Comparison of ENCODE assay signal across 9 mouse cellular contexts in the genomic region with DNA sequence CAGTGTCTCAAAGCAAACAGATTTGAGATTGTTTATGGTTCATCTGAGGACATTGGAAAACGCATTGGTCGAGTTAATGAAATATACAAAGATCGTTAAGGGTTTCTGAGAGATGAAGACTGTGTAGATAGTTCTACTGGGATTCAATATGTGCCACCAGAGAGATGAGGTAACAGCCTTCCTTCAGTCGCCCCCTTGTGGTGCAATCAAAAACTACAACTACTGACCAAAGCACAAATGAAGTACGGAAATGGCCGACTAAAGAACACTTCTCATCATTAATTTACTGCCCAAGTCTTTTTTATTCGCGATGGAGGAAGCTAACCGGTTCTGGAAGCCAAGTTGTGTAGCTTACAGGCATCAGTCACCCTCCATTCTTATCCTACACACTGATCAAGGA.
DNase-seq lines count a peak whose midpoint lies in the region; ATAC-seq lines count a peak whose summit lies in the region.
"Had no signal": no experiment of that assay in that cellular context is flagged by ENCODE, and none has a peak within 500 bp of the region (broad histone marks: within the 10 kb centered on the region; RNA-seq: fewer than 3 reads in every experiment).

No protein-coding gene starts in this region.

- H3K4me1 ChIP-seq in kidney, embryonic 15.5 days, result no peaks in the 10 kb centered on the region
- H3K4me1 ChIP-seq: embryonic facial prominence, embryonic 15.5 days had no signal

- H3K9me3 ChIP-seq in kidney, embryonic 15.5 days (replicated peaks), result no peaks in the 10 kb centered on the region
- H3K9me3 ChIP-seq: embryonic facial prominence, embryonic 15.5 days had no signal

- H3K27ac ChIP-seq in kidney, embryonic 15.5 days, result no peak overlapping the region
- H3K27ac ChIP-seq: embryonic facial prominence, embryonic 15.5 days had no signal

- no peaks in the 10 kb centered on the region for H3K36me3 ChIP-seq in kidney, embryonic 15.5 days
- H3K36me3 ChIP-seq: embryonic facial prominence, embryonic 15.5 days had no signal

- no peak for ATAC-seq in kidney, embryonic 15.5 days (replicated peaks; ENCODE audit: low FRiP score)

- no peaks in the 10 kb centered on the region for H3K27me3 ChIP-seq in kidney, embryonic 15.5 days
- H3K27me3 ChIP-seq: embryonic facial prominence, embryonic 15.5 days had no signal

- H3K4me2 ChIP-seq in kidney, embryonic 15.5 days, result no peak overlapping the region
- H3K4me2 ChIP-seq: embryonic facial prominence, embryonic 15.5 days had no signal

- H3K4me3 ChIP-seq in kidney, embryonic 15.5 days (replicated peaks), result no peak overlapping the region
- H3K4me3 ChIP-seq: embryonic facial prominence, embryonic 15.5 days had no signal

- no peak overlapping the region for H3K9ac ChIP-seq in kidney, embryonic 15.5 days
- H3K9ac ChIP-seq: embryonic facial prominence, embryonic 15.5 days had no signal

- WGBS in kidney, embryonic 15.5 days, result 49% methylated on average over 9 of the region's 9 CpGs

- peak; percentile 18 for DNase-seq in kidney, adult 18-20 months
- peak; percentile 44 for DNase-seq in MEL-GATA-1-ER (ENCODE audit: extremely low read depth, low read depth)
- peak; percentile 35 for DNase-seq in cerebellum, adult 9-10 months
- DNase-seq in gastrocnemius, postnatal 25 days, result peak; percentile 5
- DNase-seq in left cerebral cortex, adult 11 months (ENCODE audit: low spot score), result peak; percentile 37
- peak; percentile 66 for DNase-seq in retina, embryonic 14.5 days (ENCODE audit: low spot score)
- no peak for DNase-seq in yolk sac, embryonic 10.5 days (ENCODE audit: low spot score)
